Mouse (Mus musculus): ENCODE results near the gene Cenps. TPM values are rescaled to one million over a fixed set of nuclear protein-coding genes. Genes with fewer than 3 reads are reported as not detected.

Gene Cenps
- polyA plus RNA-seq (2014; fragmentation: Illumina TruSeq; extraction: RNeasy Lipid Tissue Mini Kit (QIAGEN cat#74804); ENCODE audit: low read depth, low replicate concordance): 12.6 TPM

DNA sequence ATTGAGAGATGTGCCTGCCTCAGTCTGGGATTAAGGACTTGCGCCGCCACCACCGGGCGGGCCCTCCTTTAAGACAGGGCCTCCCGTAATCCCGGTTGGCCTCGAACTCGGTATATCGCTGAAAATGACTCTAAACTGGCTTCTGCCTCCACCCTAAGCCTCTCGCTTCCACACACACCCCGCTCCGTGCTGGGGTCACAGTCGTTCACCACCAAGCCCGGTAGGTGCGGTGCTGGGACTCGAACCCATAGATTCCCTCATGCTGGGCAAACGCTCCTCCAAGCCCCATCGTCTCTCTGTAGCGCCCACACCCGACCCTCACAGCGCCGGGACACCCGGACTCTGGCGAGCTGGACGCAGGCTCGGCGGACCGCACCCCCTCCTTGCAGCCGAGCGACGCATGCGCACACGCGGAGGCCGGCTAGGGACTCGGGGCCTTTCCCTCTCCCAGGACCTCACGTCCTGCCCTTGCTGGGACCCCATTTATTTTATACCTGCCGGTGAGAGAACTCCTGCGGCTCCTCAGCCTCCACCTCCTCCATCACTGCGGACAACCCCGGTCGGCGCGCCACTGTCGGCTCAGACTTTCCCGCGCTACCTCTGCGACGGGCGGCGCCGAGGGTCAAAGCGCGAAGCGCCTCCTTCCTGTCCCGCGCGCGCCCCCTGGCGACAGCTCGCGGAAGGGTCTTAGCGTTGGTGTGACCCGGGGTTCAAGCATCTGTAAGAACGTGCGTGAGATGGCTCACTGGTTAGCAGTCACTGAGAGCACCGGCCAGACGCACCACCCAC is at the start of gene Cenps:
Gene Cenps, minus strand, starts transcription at position 648 of the 789 bp plus-strand sequence.

DNA sequence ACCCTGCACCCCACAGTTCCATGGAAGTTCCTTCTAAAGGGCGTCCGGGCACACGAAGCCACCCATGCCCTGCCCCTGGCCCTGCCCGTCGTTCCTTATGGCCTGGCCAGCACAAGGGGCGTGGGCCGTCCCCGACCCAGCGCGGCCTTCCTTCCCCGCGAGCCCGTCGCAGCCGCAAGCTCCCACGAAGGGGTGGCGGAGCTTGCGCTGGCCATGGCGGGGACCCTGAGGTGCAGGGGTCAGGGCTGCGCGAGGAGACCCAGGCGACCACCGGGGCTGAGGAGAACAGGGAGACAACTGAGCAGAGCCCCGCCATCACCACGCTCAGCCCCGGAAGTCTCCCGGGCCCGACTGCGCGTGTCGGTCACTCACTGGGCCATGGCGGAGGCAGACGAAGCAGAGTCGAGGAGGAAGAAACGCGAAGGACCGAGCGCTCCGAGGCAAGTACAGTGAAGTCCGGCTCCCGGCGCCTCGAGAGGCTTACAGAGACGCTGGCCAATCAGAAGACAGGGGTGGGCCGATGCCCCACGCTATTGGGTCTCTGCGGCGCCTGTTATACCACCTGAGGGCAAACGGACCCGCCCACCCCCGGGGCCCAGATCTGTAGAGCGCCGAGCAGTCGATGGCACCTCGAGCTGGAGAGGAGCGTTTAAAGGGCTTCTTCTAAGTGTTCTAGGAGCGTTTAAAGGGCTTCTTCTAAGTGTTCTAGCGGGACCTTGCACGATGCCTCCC is 29.0 kb upstream of the Cenps start, which contains the start of gene Pgd:
Gene Pgd, minus strand, starts transcription at position 557 of the 732 bp plus-strand sequence.

DNA sequence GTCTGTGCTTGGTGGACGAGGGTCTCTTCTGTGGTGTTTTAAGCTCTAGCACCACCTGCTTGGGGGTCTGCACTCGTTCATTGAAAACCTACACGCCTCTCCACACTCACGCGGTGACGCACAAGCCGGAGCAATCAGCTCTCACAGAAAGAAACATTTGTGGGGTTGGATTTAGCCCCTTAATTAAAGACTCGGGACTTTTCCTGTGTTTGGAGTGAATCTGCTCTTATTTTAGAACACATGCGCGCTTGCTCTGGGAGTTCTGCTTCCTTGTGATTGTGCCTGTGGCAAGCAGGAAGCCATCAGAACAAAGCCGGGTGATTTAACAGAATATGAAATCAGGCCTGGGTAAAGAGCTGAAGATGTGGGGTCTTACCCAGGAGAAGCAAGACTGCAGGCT is 10.8 kb downstream of the Cenps start, which contains the start of gene Cort:
Gene Cort, minus strand, starts transcription at position 101 of the 400 bp plus-strand sequence.

DNA sequence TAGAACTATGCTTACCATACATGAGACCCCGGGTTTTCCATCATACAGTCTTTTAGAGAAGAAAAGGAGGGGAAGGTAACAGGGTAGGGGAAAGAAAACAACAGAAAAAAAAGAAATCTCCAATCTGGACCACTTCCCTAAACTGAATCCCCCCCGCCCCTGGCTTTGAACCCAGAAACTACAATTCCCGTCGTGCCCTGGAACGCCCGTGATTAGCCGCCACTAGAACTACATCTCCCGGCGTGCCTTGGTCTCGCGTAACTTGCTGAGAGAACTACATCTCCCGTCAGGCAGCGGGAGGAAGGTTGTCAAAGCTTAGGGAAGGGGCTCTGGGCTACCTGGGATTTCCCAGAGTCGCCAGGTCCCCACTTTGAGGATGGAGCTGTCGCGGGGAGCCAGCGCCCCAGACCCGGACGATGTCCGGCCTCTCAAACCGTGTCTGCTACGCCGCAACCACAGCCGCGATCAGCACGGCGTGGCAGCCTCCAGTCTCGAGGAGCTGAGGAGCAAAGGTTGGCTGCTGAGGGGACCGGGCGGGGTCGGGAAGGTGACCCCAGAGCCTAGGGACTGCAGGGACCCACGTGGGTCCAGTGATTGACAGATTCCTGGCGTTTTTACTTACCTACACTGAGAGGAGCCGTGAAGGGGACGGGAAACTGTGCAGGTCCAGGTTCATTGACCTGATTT is 33.4 kb downstream of the Cenps start, which contains the start of gene Dffa:
Gene Dffa, plus strand, starts transcription at position 272 of the 687 bp plus-strand sequence.

DNA sequence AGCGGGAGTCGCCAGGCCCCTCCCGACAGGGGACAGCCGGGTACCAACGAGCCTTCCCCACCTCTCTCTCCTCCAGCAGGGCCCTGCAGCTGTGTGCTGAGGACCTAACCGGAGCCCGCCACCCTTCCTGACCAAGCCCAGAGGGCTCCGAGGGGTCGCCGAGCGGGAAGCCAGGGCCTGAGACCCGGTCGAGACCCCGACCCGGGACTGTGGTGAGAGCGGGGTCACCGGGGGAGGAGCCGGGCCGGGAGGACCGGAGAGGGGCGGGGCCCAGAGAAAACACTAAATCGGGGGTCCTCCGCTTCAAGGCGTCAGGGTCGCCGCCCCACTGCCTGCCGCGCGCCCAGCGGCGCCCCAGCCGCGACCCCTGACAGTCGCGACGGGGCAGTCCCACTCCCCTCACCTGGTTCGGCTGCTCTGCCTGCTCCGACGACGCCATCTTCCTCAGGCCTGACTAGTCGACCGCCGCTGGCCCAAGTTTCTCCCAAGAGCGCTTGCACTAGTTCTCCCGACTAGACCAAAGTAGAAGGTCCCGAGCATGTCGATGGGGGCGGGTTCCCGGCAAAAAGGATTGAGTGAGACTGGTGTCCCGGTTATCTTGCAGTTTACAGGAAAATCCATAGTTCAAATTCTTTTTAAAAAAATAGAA is 37.9 kb downstream of the Cenps start, which contains the start of gene Pex14:
Gene Pex14, minus strand, starts transcription at position 508 of the 649 bp plus-strand sequence.

Other genes with a start within 250 kb of the Cenps start
- 1.1 TPM for gene Pex14, start 37.8 kb downstream of the Cenps start, polyA plus RNA-seq (2014; fragmentation: Illumina TruSeq; extraction: RNeasy Lipid Tissue Mini Kit (QIAGEN cat#74804); ENCODE audit: low read depth, low replicate concordance)
- 3.3 TPM for gene Dffa, start 33.5 kb downstream of the Cenps start, polyA plus RNA-seq (2014; fragmentation: Illumina TruSeq; extraction: RNeasy Lipid Tissue Mini Kit (QIAGEN cat#74804); ENCODE audit: low read depth, low replicate concordance)
- not detected for gene Cort, start 10.9 kb downstream of the Cenps start, polyA plus RNA-seq (2014; fragmentation: Illumina TruSeq; extraction: RNeasy Lipid Tissue Mini Kit (QIAGEN cat#74804); ENCODE audit: low read depth, low replicate concordance)
- gene Pgd, start 29.1 kb upstream of the Cenps start, polyA plus RNA-seq (2014; fragmentation: Illumina TruSeq; extraction: RNeasy Lipid Tissue Mini Kit (QIAGEN cat#74804); ENCODE audit: low read depth, low replicate concordance): 6.4 TPM
- 21.7 TPM for gene Kif1b, start 170.1 kb upstream of the Cenps start, polyA plus RNA-seq (2014; fragmentation: Illumina TruSeq; extraction: RNeasy Lipid Tissue Mini Kit (QIAGEN cat#74804); ENCODE audit: low read depth, low replicate concordance)